Mouse (Mus musculus) stomach, embryonic 16.5 days (tissue): Measurements from ENCODE around the gene Zdhhc13. TPM values are rescaled to one million over a fixed set of nuclear protein-coding genes. Genes with fewer than 3 reads are reported as not detected.

ENCODE experiments used
- ATAC-seq: fragments of 200-750 bp; cut with Nextera tagmentation; 2 replicates; pipeline ENCODE4 v1.8.0; 2017; ENCODE audit warnings: moderate number of reproducible peaks, moderate TSS enrichment; ENCODE audit not compliant: insufficient read depth, low FRiP score
- H3K27ac ChIP-seq: fragments of 300-500 bp; sonication (generic); 2 replicates; pipeline ENCODE4 v1.5.1; 2014; ENCODE audit warnings: low read length
- H3K27me3 ChIP-seq: fragments of 300-500 bp; sonication (generic); 2 replicates; pipeline ENCODE4 v1.6.1; 2014; ENCODE audit warnings: low read length, control low read depth, mixed read lengths; ENCODE audit not compliant: control insufficient read depth, insufficient read depth
- H3K36me3 ChIP-seq: fragments of 300-500 bp; sonication (generic); 2 replicates; pipeline ENCODE4 v1.6.1; 2014; ENCODE audit warnings: low read length; ENCODE audit not compliant: control insufficient read depth, insufficient read depth
- H3K4me1 ChIP-seq: fragments of 300-500 bp; sonication (generic); 2 replicates; pipeline ENCODE4 v1.6.1; 2014; ENCODE audit warnings: low read length, control low read depth, mixed read lengths; ENCODE audit not compliant: control insufficient read depth, insufficient read depth
- H3K4me2 ChIP-seq: fragments of 300-500 bp; sonication (generic); 2 replicates; pipeline ENCODE4 v1.6.1; 2014; ENCODE audit warnings: low read depth, low read length, mixed read lengths
- H3K4me3 ChIP-seq: fragments of 300-500 bp; sonication (generic); replicated peaks from 2 replicates; pipeline ENCODE4 v1.5.1; 2014; ENCODE audit warnings: mild to moderate bottlenecking, low read length
- H3K9ac ChIP-seq: fragments of 300-500 bp; sonication (generic); 2 replicates; pipeline ENCODE4 v1.6.1; 2014; ENCODE audit warnings: low read length
- H3K9me3 ChIP-seq: fragments of 300-500 bp; sonication (generic); replicated peaks from 2 replicates; pipeline ENCODE4 v1.6.1; 2016; ENCODE audit warnings: low read length, control low read depth; ENCODE audit not compliant: control insufficient read depth
- WGBS: fragments of 180-500 bp; shearing (Covaris S2); extraction: QIAGEN DNeasy Blood & Tissue Kit; methylation state at CpG from one replicate; pipeline ENCODE4 v1.1.7; 2014; 5-methylcytosine and 5-hydroxymethylcytosine counted together
- polyA plus RNA-seq: library from polyadenylated mRNA; unstranded; fragments of >200 nt; fragmentation: Nextera tagmentation; extraction: Ambion mirVana; gene quantifications from 2 replicates; pipeline ENCODE4 v1.2.1, GENCODE M21; 2015

Gene Zdhhc13
- polyA plus RNA-seq, 1 experiment from 2014 or later = 43.3 TPM

GRCm38 (mm10) chr7:48830395-48830794 lies 41.6 kb downstream of the Zdhhc13 start:
- Histone ChIP-seq H3K9ac (no peak overlapping the region), H3K4me1 (0 out of 2 replicates have a peak, but pooled peaks cover 2% of the 10 kb centered on the region), H3K4me3 (no peak overlapping the region), H3K4me2 (no peak overlapping the region), H3K27me3 (no peaks in the 10 kb centered on the region), H3K9me3 (no peaks in the 10 kb centered on the region), H3K36me3 (peaks cover 7% of the 10 kb centered on the region; the same call in 1 of the 2 replicates), H3K27ac (no peak overlapping the region)
- no peak for ATAC-seq
- WGBS = 23% methylated on average over 2 of the region's 2 CpGs

DNA sequence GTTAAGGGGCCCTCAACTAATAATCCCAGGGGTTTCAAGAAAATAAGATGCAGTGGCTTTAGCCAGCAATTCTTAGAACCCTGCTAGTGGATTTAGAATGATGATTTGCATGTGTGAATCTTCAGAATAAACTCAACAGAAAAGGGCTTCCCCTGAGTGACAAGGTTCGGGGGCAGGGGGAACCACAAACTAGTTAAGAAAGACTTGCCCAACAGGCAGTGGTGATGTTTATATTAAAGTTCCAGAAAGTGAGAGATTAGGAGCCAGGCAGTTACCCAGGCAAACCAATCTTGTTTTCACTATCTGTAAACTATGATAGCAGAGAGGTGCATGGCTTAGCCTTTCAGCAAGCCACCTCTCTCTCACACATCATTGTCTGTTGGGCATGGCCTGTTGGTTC lies 43.9 kb downstream of the Zdhhc13 start:
- Histone ChIP-seq H3K4me1 (0 out of 2 replicates have a peak, but pooled peaks cover 2% of the 10 kb centered on the region), H3K27ac (no peak overlapping the region), H3K9me3 (no peaks in the 10 kb centered on the region), H3K4me2 (no peak overlapping the region), H3K36me3 (no peaks in the 10 kb centered on the region; the same call in 1 of the 2 replicates), H3K4me3 (no peak overlapping the region), H3K9ac (no peak overlapping the region), H3K27me3 (no peaks in the 10 kb centered on the region)
- 52% methylated on average over 1 of the region's 1 CpGs for WGBS
- ATAC-seq = no peak

- WGBS = 52% methylated on average over 4 of the region's 4 CpGs
- Histone ChIP-seq H3K36me3 (no peaks in the 10 kb centered on the region), H3K4me1 (0 out of 2 replicates have a peak, but pooled peaks cover 2% of the 10 kb centered on the region), H3K9ac (no peak overlapping the region), H3K9me3 (no peaks in the 10 kb centered on the region), H3K27me3 (no peaks in the 10 kb centered on the region), H3K27ac (no peak overlapping the region), H3K4me3 (no peak overlapping the region), H3K4me2 (no peak overlapping the region)
- ATAC-seq = no peak
Measured at GRCm38 (mm10) chr7:48834371-48834970, 45.7 kb downstream of the Zdhhc13 start.

DNA sequence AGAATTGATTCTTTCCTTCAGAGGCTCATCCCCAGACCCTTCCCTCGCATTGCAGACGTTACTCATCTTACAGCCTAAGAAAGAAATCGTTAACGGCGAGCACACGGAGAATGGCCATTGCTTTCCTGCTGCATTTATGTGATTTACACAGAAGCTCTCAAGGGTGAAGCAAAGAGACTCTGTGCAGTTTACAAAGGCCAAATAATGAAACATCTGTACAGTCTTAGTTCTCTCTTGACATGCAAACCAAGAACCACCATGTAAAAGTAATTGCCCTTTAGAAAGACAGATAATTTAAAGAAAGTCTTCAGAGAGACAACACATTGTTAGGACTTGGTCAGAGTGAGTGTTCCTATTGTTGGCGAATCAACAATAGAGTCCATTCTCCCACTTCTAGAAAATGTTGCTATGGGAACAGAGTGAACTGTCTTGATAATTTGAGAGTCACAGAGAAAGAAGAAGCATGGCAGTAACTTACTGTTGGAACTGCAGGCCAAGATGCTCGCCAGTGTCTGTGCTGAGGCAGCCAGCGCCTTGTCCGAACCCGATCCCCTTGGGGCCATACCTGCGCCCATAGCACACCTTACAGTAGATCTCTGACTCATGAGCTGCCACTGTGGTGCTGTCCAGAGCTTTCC lies 46.3 kb downstream of the Zdhhc13 start:
- Histone ChIP-seq H3K27ac (no peak overlapping the region), H3K4me2 (no peak overlapping the region), H3K4me1 (0 out of 2 replicates have a peak, but pooled peaks cover 2% of the 10 kb centered on the region), H3K36me3 (no peaks in the 10 kb centered on the region), H3K9ac (no peak overlapping the region), H3K9me3 (no peaks in the 10 kb centered on the region), H3K27me3 (no peaks in the 10 kb centered on the region), H3K4me3 (no peak overlapping the region)
- ATAC-seq = no peak
- WGBS = 84% methylated on average over 12 of the region's 12 CpGs

GRCm38 (mm10) chr7:48836949-48837348 lies 48.1 kb downstream of the Zdhhc13 start:
- H3K36me3 ChIP-seq = no peaks in the 10 kb centered on the region
- no peak overlapping the region for H3K9ac ChIP-seq
- H3K4me2 ChIP-seq = no peak overlapping the region
- 0 out of 2 replicates have a peak, but pooled peaks cover 6% of the 10 kb centered on the region for H3K4me1 ChIP-seq
- no peak for ATAC-seq
- H3K4me3 ChIP-seq = no peak overlapping the region
- WGBS = 67% methylated on average over 6 of the region's 6 CpGs
- no peak overlapping the region for H3K27ac ChIP-seq
- H3K9me3 ChIP-seq = no peaks in the 10 kb centered on the region
- H3K27me3 ChIP-seq = no peaks in the 10 kb centered on the region

GRCm38 (mm10) chr7:48838434-48838833 lies 49.6 kb downstream of the Zdhhc13 start:
- H3K4me2 ChIP-seq = no peak overlapping the region
- WGBS = 60% methylated on average over 2 of the region's 2 CpGs

GRCm38 (mm10) chr7:48840545-48840944 lies 51.7 kb downstream of the Zdhhc13 start:
- no peak overlapping the region for H3K9ac ChIP-seq
- no peak overlapping the region for H3K4me3 ChIP-seq
- H3K27me3 ChIP-seq = no peaks in the 10 kb centered on the region
- no peak for ATAC-seq
- 0 out of 2 replicates have a peak, but pooled peaks cover 3% of the 10 kb centered on the region for H3K4me1 ChIP-seq
- H3K9me3 ChIP-seq = no peaks in the 10 kb centered on the region
- no peak overlapping the region for H3K4me2 ChIP-seq
- 57% methylated on average over 2 of the region's 2 CpGs for WGBS
- no peak overlapping the region for H3K27ac ChIP-seq
- H3K36me3 ChIP-seq = no peaks in the 10 kb centered on the region

More at GRCm38 (mm10) chr7:48838434-48838833, 49.6 kb downstream of the Zdhhc13 start:
- no peak overlapping the region for H3K27ac ChIP-seq
- H3K4me1 ChIP-seq = 0 out of 2 replicates have a peak, but pooled peaks cover 3% of the 10 kb centered on the region
- no peaks in the 10 kb centered on the region for H3K36me3 ChIP-seq
- ATAC-seq = no peak
- H3K4me3 ChIP-seq = no peak overlapping the region
- H3K9me3 ChIP-seq = no peaks in the 10 kb centered on the region
- H3K9ac ChIP-seq = no peak overlapping the region
- H3K27me3 ChIP-seq = no peaks in the 10 kb centered on the region

- no peak overlapping the region for H3K27ac ChIP-seq
- ATAC-seq = no peak
- H3K4me2 ChIP-seq = no peak overlapping the region
- no peaks in the 10 kb centered on the region for H3K27me3 ChIP-seq
- no peak overlapping the region for H3K4me3 ChIP-seq
- whole genome bisulfite sequencing = 73% methylated on average over 4 of the region's 4 CpGs
- H3K4me1 ChIP-seq = 0 out of 2 replicates have a peak, but pooled peaks cover 3% of the 10 kb centered on the region
- no peak overlapping the region for H3K9ac ChIP-seq
- no peaks in the 10 kb centered on the region for H3K9me3 ChIP-seq
- H3K36me3 ChIP-seq = no peaks in the 10 kb centered on the region
Measured at GRCm38 (mm10) chr7:48841538-48841937, 52.7 kb downstream of the Zdhhc13 start.

DNA sequence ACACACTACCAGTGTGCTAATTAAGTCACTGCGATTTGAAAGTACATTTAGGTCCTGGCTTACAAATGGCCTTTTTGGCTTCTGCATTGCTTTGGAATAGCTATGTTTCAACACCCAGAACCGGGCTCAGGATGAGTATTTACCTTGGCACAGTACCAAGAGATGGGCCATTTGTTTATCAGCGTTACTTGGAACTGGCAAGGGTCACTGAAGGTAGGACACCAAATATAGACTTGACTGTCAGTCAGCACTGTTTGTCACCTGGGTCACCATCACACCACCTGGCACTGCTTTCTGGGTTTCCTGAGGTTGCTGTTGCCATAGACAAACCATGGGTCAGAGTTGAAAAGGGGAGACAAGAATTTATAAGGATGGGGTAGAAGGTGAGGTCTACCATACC lies 53.5 kb downstream of the Zdhhc13 start:
- WGBS = 68% methylated on average over 3 of the region's 3 CpGs
- H3K4me3 ChIP-seq = no peak overlapping the region
- H3K27ac ChIP-seq = no peak overlapping the region
- no peaks in the 10 kb centered on the region for H3K9me3 ChIP-seq
- no peak overlapping the region for H3K9ac ChIP-seq
- H3K4me1 ChIP-seq = 0 out of 2 replicates have a peak, but pooled peaks cover 3% of the 10 kb centered on the region
- no peaks in the 10 kb centered on the region for H3K36me3 ChIP-seq
- H3K4me2 ChIP-seq = no peak overlapping the region
- ATAC-seq = no peak
- no peaks in the 10 kb centered on the region for H3K27me3 ChIP-seq
